Mouse (Mus musculus): ENCODE measurements around the gene Ptcd1.

- TF ChIP-seq CTCF (conservative IDR thresholded peaks at IDR 0.05; ENCODE audit: insufficient read depth, insufficient read length, low read depth, low read length) (no peak), POLR2A (IDR thresholded peaks at IDR 0.05; ENCODE audit: low read depth, low read length) (no peak)
Observed at GRCm38 (mm10) chr5:145140611-145141010, 26.3 kb downstream of the Ptcd1 start.

Measured in kidney, adult 2 months (tissue).